Mouse (Mus musculus) lung, postnatal 0 days (tissue): ENCODE measurements at regions not wholly inside any gene's neighbourhood (a gene's known extent, or its start where the extent isn't known, plus 50 kb on each side); places are given as distances from the start of the nearest gene placed in this dataset.

ENCODE experiments used
- CTCF ChIP-seq: IDR thresholded peaks from 2 replicates; pipeline ENCODE4 v1.5.1; 2016; ENCODE audit warnings: antibody characterized with exemption, mild to moderate bottlenecking
- EP300 ChIP-seq: IDR thresholded peaks from 2 replicates; pipeline ENCODE4 v1.6.1; 2016; ENCODE audit warnings: antibody characterized with exemption, mild to moderate bottlenecking, control low read depth

GRCm38 (mm10) chr3:70418273-70418672 is 410.9 kb downstream of the Otol1 start:
- TF ChIP-seq CTCF (no peak), EP300 (no peak)
